Mouse (Mus musculus): ENCODE measurements at regions not wholly inside any gene's neighbourhood (a gene's known extent, or its start where the extent isn't known, plus 50 kb on each side); places are given as distances from the start of the nearest gene placed in this dataset.

DNA sequence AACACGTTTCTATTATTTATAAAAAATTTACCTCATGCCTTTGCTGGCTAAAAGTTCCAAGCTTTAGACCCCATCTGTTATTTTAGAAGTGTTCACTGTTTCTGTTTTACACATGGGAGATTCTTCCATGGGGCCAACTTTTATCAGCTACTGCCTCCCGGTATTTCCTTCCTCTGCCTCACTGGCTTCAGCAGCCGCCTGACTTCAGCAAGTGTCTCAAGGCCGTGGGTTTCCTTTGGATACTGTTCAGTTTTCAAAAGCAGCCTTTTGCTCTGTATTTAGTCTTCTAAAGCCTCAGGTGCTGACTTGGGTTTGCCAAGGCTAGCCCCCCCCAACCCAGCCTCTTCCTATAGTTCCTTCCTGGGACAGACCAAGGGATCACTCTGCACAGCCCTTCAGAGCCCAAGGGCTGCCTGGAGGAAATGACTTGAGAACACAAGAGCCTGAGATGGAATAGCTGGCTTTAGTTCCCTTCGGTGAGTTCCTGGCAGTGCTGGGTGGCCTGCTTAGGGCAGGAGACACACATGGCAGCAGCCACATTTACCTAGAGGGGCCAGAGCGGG is 75.1 kb upstream of the Itga6 start:
- TF ChIP-seq CTCF (IDR thresholded peaks at IDR 0.05; ENCODE audit: extremely low read depth, insufficient read depth, low read length) (no peak), POLR2A (IDR thresholded peaks at IDR 0.05; ENCODE audit: extremely low read depth, insufficient read depth, low read length) (no peak)

Data from cortical plate, adult 2 months (tissue).